8 mouse cellular contexts compared by ENCODE assay signal in genomic region chr11:55417898-55418703, GRCm38 (mm10). TPM values are rescaled to one million over a fixed set of nuclear protein-coding genes. Genes with fewer than 3 reads are reported as not detected.
DNase-seq lines count a peak whose midpoint lies in the region; ATAC-seq and TF ChIP-seq lines count a peak whose summit lies in the region.

No protein-coding gene starts in this region.

- no peak for TF ChIP-seq CTCF in CH12.LX (conservative IDR thresholded peaks at IDR 0.05 in 1 of 2, IDR thresholded peaks at IDR 0.05 in 1 of 2; ENCODE audit: low read depth in 2 of 2, low read length in 2 of 2)
- no peak for TF ChIP-seq CTCF in gastrocnemius, adult 2 months (IDR thresholded peaks at IDR 0.05)

- no peak for TF ChIP-seq POLR2A in CH12.LX (IDR thresholded peaks at IDR 0.05; ENCODE audit: low read depth, low read length)

- no peak for TF ChIP-seq EP300 in CH12.LX (IDR thresholded peaks at IDR 0.05; ENCODE audit: low read length)

- dilution Hi-C loops in CH12.LX (cut with MboI; ENCODE audit: extremely low pct_ligation_motif_present, extremely low pct_unique_long_range_greater_than_20kb, low sequenced_read_pairs) = no loop called here

- intact Hi-C loops in gastrocnemius, adult 2 months (cut with DNase I) = no loop called here

- no peak for TF ChIP-seq RAD21 in CH12.LX (IDR thresholded peaks at IDR 0.05; ENCODE audit: low read depth, low read length)

- no peak overlapping the region for H3K9ac ChIP-seq in CH12.LX (ENCODE audit: insufficient read depth, low read depth)
- peak overlapping the region; percentile 91 for H3K9ac ChIP-seq in intestine, embryonic 14.5 days (ENCODE audit: low read length)

- in situ Hi-C loops in CH12.LX (cut with MboI; ENCODE audit: low pct_ligation_motif_present, low pct_unique_long_range_greater_than_20kb, low sequenced_read_pairs) = no loop called here

- no peaks in the 10 kb centered on the region for H3K36me3 ChIP-seq in CH12.LX (replicated peaks in 1 of 2; ENCODE audit: control insufficient read depth in 1 of 2, insufficient read depth in 1 of 2, low read length in 1 of 2)
- peaks cover 8% of the 10 kb centered on the region for H3K36me3 ChIP-seq in intestine, embryonic 14.5 days (ENCODE audit: control insufficient read depth, insufficient read depth, low read length)

- peaks cover 0 to 9% of the 10 kb centered on the region in 2 experiments; a peak in 3 of 4 replicates for H3K4me1 ChIP-seq in CH12.LX (ENCODE audit: control insufficient read depth in 1 of 2, insufficient read depth in 2 of 2)
- peaks cover 50% of the 10 kb centered on the region for H3K4me1 ChIP-seq in intestine, embryonic 14.5 days (replicated peaks; ENCODE audit: control insufficient read depth, insufficient read depth, low read length)

- H3K4me3 ChIP-seq in CH12.LX (replicated peaks in 1 of 3; ENCODE audit: low read depth in 2 of 3, low read length in 2 of 3, poor library complexity in 1 of 3) = no peak overlapping the region
- peak overlapping the region; percentile 81 for H3K4me3 ChIP-seq in gastrocnemius, adult 2 months
- H3K4me3 ChIP-seq in intestine, embryonic 14.5 days (ENCODE audit: low read depth, low read length) = peak overlapping the region; percentile 81

- WGBS in intestine, embryonic 14.5 days = under 1% methylated on average over 24 of the region's 24 CpGs

- no peak overlapping the region for H3K27ac ChIP-seq in CH12.LX (ENCODE audit: insufficient read depth, low read depth)
- H3K27ac ChIP-seq in gastrocnemius, adult 2 months = peak overlapping the region; percentile 97
- peak overlapping the region; percentile 95 for H3K27ac ChIP-seq in intestine, embryonic 14.5 days (ENCODE audit: low read depth)

- no peaks in the 10 kb centered on the region for H3K9me3 ChIP-seq in CH12.LX (replicated peaks; ENCODE audit: low read length)
- H3K9me3 ChIP-seq in intestine, embryonic 14.5 days (ENCODE audit: control insufficient read depth, low read length) = no peaks in the 10 kb centered on the region

- peaks cover 37% of the 10 kb centered on the region for H3K27me3 ChIP-seq in CH12.LX (replicated peaks)
- no peaks in the 10 kb centered on the region for H3K27me3 ChIP-seq in intestine, embryonic 14.5 days (replicated peaks; ENCODE audit: control insufficient read depth, insufficient read depth, low read length)

- ATAC-seq in intestine, embryonic 14.5 days (replicated peaks; ENCODE audit: low FRiP score, low TSS enrichment, low read depth) = peak; percentile 79

- 0 out of 2 replicates have a peak overlapping the region, but pooled peaks have one; percentile 7 for H3K4me2 ChIP-seq in CH12.LX (ENCODE audit: insufficient read depth, low read depth, poor library complexity, severe bottlenecking)
- H3K4me2 ChIP-seq in intestine, embryonic 14.5 days (ENCODE audit: low read length) = peak overlapping the region; percentile 85

- no peak for DNase-seq in CH12.LX (ENCODE audit: extremely low read depth)
- DNase-seq in adrenal gland, postnatal 14 days = peak; percentile 83
- DNase-seq in gastrocnemius, adult 2 months = peak; percentile 74
- peak; percentile 86 for DNase-seq in intestine, embryonic 14.5 days (ENCODE audit: low spot score)
- peak; percentile 78 to 86 for DNase-seq in lung, adult 18-20 months
- DNase-seq in skeletal muscle tissue, adult 2 months (ENCODE audit: low read depth, low spot score) = peak; percentile 70
- no peak for DNase-seq in layer of hippocampus, postnatal 36 days
- DNase-seq in spleen, adult 12 weeks (ENCODE audit: low spot score) = no peak

- no peaks in the 10 kb centered on the region for H3K79me2 ChIP-seq in CH12.LX (replicated peaks; ENCODE audit: control insufficient read depth, extremely low read depth, insufficient read depth, poor library complexity, severe bottlenecking)

TF ChIP-seq in CH12.LX, 34 proteins besides CTCF, POLR2A, EP300 and RAD21:
- no peak for TF ChIP-seq USF2 (conservative IDR thresholded peaks at IDR 0.05; ENCODE audit: low read depth, low read length)
- TF ChIP-seq E2F4 (IDR thresholded peaks at IDR 0.05; ENCODE audit: insufficient replicate concordance, low read depth, low read length) = no peak
- TF ChIP-seq ZMIZ1 (IDR thresholded peaks at IDR 0.05; ENCODE audit: low read depth, low read length) = no peak
- no peak for TF ChIP-seq SMC3 (IDR thresholded peaks at IDR 0.05; ENCODE audit: low read depth, low read length)
- no peak for TF ChIP-seq ZC3H11A (IDR thresholded peaks at IDR 0.05; ENCODE audit: low read depth, low read length)
- TF ChIP-seq MAFK (IDR thresholded peaks at IDR 0.05; ENCODE audit: insufficient replicate concordance, low read length) = no peak
- no peak for TF ChIP-seq CHD1 (IDR thresholded peaks at IDR 0.05; ENCODE audit: low read depth, low read length)
- TF ChIP-seq TBP (conservative IDR thresholded peaks at IDR 0.05; ENCODE audit: low read depth, low read length) = no peak
- TF ChIP-seq PAX5 (IDR thresholded peaks at IDR 0.05; ENCODE audit: low read length) = no peak
- TF ChIP-seq TCF12 (IDR thresholded peaks at IDR 0.05; ENCODE audit: low read depth, low read length) = no peak
- no peak for TF ChIP-seq MAZ (IDR thresholded peaks at IDR 0.05; ENCODE audit: low read depth, low read length)
- no peak for TF ChIP-seq USF1 (IDR thresholded peaks at IDR 0.05; ENCODE audit: low read depth, low read length)
- TF ChIP-seq KAT2A (IDR thresholded peaks at IDR 0.05; ENCODE audit: insufficient replicate concordance, low read length) = no peak
- no peak for TF ChIP-seq ELF1 (IDR thresholded peaks at IDR 0.05; ENCODE audit: low read depth, low read length)

RNA-seq across cellular contexts. Expression of gene Sparc, which starts 4.9 kb away (rescaled TPM):
- total RNA-seq in CH12.LX (2012; rRNA removed) (0.13 and 0.34 TPM in 2 replicates), CH12.LX (2014; rRNA removed) (not detected in 2 replicates)
- 0.40 and 0.57 TPM in 2 replicates for polyA plus RNA-seq in CH12.LX (2012; ENCODE audit: insufficient read length, low read depth)
- 2,357 and 2,456 TPM in 2 replicates for total RNA-seq in adrenal gland, postnatal 14 days (2021)
- total RNA-seq in gastrocnemius, adult 2 months (2021) = 100 to 1,000 TPM; 276 to 473 TPM
- 1,391 and 1,474 TPM in 2 replicates for polyA plus RNA-seq in intestine, embryonic 14.5 days (2014; fragmentation: Nextera tagmentation; extraction: Ambion mirVana)
- 100 to 1,000 TPM; 312 to 317 TPM for total RNA-seq in layer of hippocampus, postnatal 36 days (2021)

RNA-seq across cellular contexts. Expression of gene Atox1, which starts 42.9 kb away (rescaled TPM):
- 445 and 523 TPM in 2 replicates for total RNA-seq in CH12.LX (2012; rRNA removed)
- 382 and 398 TPM in 2 replicates for total RNA-seq in CH12.LX (2014; rRNA removed)
- polyA plus RNA-seq in CH12.LX (2012; ENCODE audit: insufficient read length, low read depth) = 242 and 264 TPM in 2 replicates
- 255 and 290 TPM in 2 replicates for total RNA-seq in adrenal gland, postnatal 14 days (2021)
- total RNA-seq in gastrocnemius, adult 2 months (2021) = 10 to 100 TPM; 41.3 to 45.4 TPM
- polyA plus RNA-seq in intestine, embryonic 14.5 days (2014; fragmentation: Nextera tagmentation; extraction: Ambion mirVana) = 400 and 443 TPM in 2 replicates
- total RNA-seq in layer of hippocampus, postnatal 36 days (2021) = 10 to 100 TPM; 83.8 to 93.7 TPM

RNA-seq across cellular contexts. Expression of gene G3bp1, which starts 51.4 kb away (rescaled TPM):
- total RNA-seq in CH12.LX (2012; rRNA removed) (145 and 182 TPM in 2 replicates), CH12.LX (2014; rRNA removed) (183 and 188 TPM in 2 replicates)
- polyA plus RNA-seq in CH12.LX (2012; ENCODE audit: insufficient read length, low read depth) = 202 and 233 TPM in 2 replicates
- total RNA-seq in adrenal gland, postnatal 14 days (2021) = 61.8 and 61.9 TPM in 2 replicates
- 10 to 100 TPM; 52.5 to 55.5 TPM for total RNA-seq in gastrocnemius, adult 2 months (2021)
- 198 and 212 TPM in 2 replicates for polyA plus RNA-seq in intestine, embryonic 14.5 days (2014; fragmentation: Nextera tagmentation; extraction: Ambion mirVana)
- 10 to 100 TPM; 34.1 to 36.8 TPM for total RNA-seq in layer of hippocampus, postnatal 36 days (2021)

Comparison
In these comparisons a context has a peak if more than half of its experiments do, and no peak if none do; other contexts are left out.
1. DNase-seq: peak in adrenal gland, postnatal 14 days (single experiment), gastrocnemius, adult 2 months (single experiment), intestine, embryonic 14.5 days (single experiment), lung, adult 18-20 months (2 of 2) and skeletal muscle tissue, adult 2 months (single experiment); none in CH12.LX (single experiment), layer of hippocampus, postnatal 36 days (0 of 2) and spleen, adult 12 weeks (single experiment).
2. H3K4me3 ChIP-seq: peak in gastrocnemius, adult 2 months (single experiment) and intestine, embryonic 14.5 days (single experiment); none in CH12.LX (0 of 3).
3. RNA of gene Sparc, which starts 4.9 kb away (total RNA-seq): 2,357 to 2,456 TPM in adrenal gland, postnatal 14 days, 276 to 473 TPM in gastrocnemius, adult 2 months and 312 to 317 TPM in layer of hippocampus, postnatal 36 days; 0.13 to 0.34 TPM in CH12.LX; every median in the first group is over 100 times any median in the second.